Mouse (Mus musculus) Patski (cell line): Measurements from ENCODE around the gene Dnajc6. TPM values are rescaled to one million over a fixed set of nuclear protein-coding genes. Genes with fewer than 3 reads are reported as not detected.

ENCODE experiments used
- ATAC-seq: fragments of 100-300 bp; one replicate; pipeline ENCODE4 v1.8.0; 2021
- CTCF ChIA-PET: fragments of 350-600 bp; sonication (Branson Sonifier 250); formaldehyde crosslinking; loops from one replicate; lab custom pipeline; 2022; ENCODE audit warnings: inconsistent platforms; lab: Charles Lee
- POLR2A ChIA-PET: fragments of 350-600 bp; sonication (Branson Sonifier 250); formaldehyde crosslinking; loops from one replicate; lab custom pipeline; 2022; ENCODE audit warnings: antibody characterized with exemption, inconsistent platforms; lab: Charles Lee
- DNase-seq: peaks from one replicate; pipeline ENCODE4 v3.0.0-alpha.2; 2011; ENCODE audit warnings: low read depth, low spot score
- H3K27me3 ChIP-seq: fragments of 371-371 bp; one replicate; pipeline ENCODE4 v1.5.1; 2021
- CTCF ChIP-seq: fragments of 100-300 bp; IDR thresholded peaks from one replicate; pipeline ENCODE4 v1.5.1; 2021
- in situ Hi-C: fragments of 300-500 bp; cut with MboI; formaldehyde crosslinking; loops from 3 replicates; pipeline ENCODE4 v1.11.1; 2018; ENCODE audit warnings: low pct_unique_long_range_greater_than_20kb, mixed read lengths
- polyA plus RNA-seq: library from polyadenylated mRNA; unstranded; gene quantifications from one replicate; pipeline ENCODE4 v1.2.3, GENCODE M21; 2021

Gene Dnajc6
- polyA plus RNA-seq, 1 experiment from 2014 or later, result 0.33 TPM

DNA sequence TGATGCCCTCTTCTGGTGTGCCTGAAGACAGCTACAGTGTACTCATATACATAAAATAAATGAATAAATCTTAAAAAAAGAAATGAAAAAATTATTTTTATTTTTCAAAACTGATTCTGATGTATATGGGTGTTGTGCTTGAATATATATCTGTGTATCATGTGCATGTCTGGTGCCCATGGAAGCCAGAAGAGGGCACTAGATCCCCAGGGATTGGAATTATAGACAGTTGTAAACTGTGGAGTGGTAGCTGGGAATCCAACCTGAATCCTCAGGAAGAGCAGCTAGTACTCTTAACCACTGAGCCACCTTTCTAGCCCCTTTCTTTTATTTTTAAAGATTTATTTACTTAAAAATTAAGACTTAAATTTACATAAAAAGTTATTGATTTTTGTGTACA, 9.9 kb downstream of the Dnajc6 start:
- CTCF ChIA-PET, result interaction anchor here (0.7 kb wide), 1 partner anchor 115 kb away, joined by 5 read pairs; no protein-coding TSS in a partner anchor
- TF ChIP-seq CTCF, result no peak
- H3K27me3 ChIP-seq, result peaks cover 4% of the 10 kb centered on the region
- in situ Hi-C loops, result loop anchor here (25.0 kb wide), 1 partner anchor 506 kb away; no protein-coding TSS in a partner anchor
- ATAC-seq, result no peak
- POLR2A ChIA-PET, result no interaction called here
- DNase-seq, result no peak

DNA sequence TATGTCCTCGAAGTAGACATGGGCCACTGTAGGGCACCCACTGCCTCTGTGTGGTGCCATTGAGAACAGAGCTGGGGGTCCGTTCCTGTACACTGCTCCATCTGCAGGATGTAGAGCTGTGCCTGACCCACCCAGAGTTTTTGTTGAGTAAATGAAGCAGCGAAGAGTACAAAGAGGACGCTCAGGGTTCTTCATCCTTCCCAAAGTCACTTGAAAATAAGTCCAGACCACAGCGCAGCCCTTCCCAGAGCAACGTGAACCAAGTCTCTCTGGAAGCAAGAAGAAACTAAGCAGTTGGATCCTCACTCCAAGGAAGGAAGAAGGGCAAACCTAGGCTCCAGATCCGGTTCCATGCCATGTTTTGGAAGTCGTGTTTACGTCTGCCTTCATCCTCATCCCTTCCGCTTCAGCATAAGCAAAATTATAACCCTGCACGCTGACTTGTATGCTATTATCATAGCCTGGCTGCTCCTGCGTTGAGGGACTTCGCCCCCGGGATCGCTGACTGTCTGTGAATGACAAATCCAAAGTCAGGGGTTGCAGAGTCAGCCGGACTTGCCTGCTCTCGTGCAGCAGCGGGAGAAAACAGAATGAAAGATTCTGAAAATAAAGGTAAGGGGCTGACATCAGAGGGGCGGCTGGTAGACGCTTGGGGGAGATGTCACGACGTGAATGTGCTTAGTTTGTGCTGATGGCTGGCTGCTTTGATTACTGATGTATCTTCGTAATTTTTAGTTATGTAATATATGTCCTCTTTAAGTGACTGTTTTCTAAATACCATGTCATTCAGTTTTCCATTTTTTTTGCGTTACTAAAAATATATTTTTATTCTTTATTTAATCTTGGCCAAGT, 11.3 kb downstream of the Dnajc6 start:
- in situ Hi-C loops, result loop anchor here (25.0 kb wide), 1 partner anchor 505 kb away; no protein-coding TSS in a partner anchor
- ChIA-PET CTCF (no interaction called here), POLR2A (no interaction called here)
- no peak for DNase-seq
- peaks cover 4% of the 10 kb centered on the region for H3K27me3 ChIP-seq
- no peak for TF ChIP-seq CTCF
- ATAC-seq, result no peak

DNA sequence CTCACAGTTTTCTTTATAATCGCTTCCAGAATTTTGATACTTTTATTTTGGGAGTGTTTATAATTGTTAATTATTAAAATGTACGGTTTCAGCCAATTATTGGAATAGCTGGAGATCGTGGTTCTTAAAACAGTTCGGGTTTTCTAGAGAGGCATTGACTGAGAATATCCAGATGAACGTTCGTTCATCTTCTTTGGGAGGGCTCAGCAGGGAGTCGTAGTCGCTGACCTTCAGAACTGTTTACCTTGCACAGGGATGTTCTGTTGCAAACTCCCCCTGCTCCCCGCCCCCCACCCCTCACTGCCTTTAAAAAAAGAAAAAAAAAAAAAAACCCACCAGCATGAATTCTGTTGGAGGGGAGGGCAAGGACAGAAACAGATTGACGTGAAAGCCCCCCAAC, 12.0 kb downstream of the Dnajc6 start:
- CTCF ChIA-PET, result no interaction called here
- no peak for ATAC-seq
- no peak for TF ChIP-seq CTCF
- peaks cover 4% of the 10 kb centered on the region for H3K27me3 ChIP-seq
- in situ Hi-C loops, result loop anchor here (25.0 kb wide), 1 partner anchor 504 kb away; no protein-coding TSS in a partner anchor
- POLR2A ChIA-PET, result no interaction called here
- DNase-seq, result no peak

GRCm38 (mm10) chr4:101508851-101509577, 12.6 kb downstream of the Dnajc6 start:
- ATAC-seq (no peak), DNase-seq (no peak)
- CTCF ChIA-PET, result interaction anchor here (0.9 kb wide), 1 partner anchor 10 kb away, joined by 4 read pairs; no protein-coding TSS in a partner anchor
- TF ChIP-seq CTCF, result no peak
- POLR2A ChIA-PET, result interaction anchor here (0.9 kb wide), 1 partner anchor 10 kb away, joined by 3 read pairs; no protein-coding TSS in a partner anchor
- H3K27me3 ChIP-seq, result peaks cover 4% of the 10 kb centered on the region
- in situ Hi-C loops, result loop anchor here (25.0 kb wide), 1 partner anchor 503 kb away; no protein-coding TSS in a partner anchor

DNA sequence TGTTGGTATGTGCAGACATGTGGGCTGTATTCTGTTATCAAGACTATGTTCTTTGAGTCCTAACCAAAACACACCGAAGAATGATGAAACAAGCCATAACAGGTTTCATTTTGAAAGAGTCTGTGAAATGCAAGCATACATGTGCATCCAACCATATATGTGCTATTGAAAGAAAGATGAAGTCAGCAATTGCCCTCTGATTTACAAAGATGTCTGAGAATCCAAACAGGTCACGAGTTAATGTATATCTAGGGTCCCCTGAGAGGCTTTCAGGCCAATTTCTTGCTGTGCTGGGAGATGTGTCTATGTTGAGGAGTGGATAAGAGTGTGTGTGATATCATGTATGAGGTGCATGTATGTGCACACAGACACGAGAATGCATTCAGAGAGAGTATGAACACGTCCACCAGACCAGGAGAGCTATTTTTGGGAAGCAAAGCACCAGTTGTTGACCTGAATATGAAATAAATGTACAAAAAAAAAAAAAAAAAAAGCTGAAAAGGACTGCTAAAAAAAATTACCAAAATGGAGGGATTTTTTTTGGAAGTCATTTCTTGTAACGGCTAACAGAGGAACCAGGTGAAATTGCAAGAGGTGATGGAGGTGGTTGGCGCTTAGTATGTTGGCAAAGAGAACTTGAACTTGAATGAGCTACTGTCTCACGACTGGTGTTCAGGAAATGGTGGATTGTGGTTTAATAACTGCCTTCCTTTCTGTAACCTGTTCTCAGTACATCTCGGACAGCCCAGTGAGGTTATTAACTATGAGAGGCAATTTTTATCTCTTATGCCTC, 13.9 kb downstream of the Dnajc6 start:
- POLR2A ChIA-PET, result interaction anchor here (0.9 kb wide), 1 partner anchor 11 kb away, joined by 3 read pairs; no protein-coding TSS in a partner anchor
- no peak for ATAC-seq
- DNase-seq, result no peak
- CTCF ChIA-PET, result interaction anchor here (0.9 kb wide), 1 partner anchor 11 kb away, joined by 4 read pairs; no protein-coding TSS in a partner anchor
- TF ChIP-seq CTCF, result no peak
- in situ Hi-C loops, result loop anchor here (25.0 kb wide), 1 partner anchor 502 kb away; no protein-coding TSS in a partner anchor
- peaks cover 4% of the 10 kb centered on the region for H3K27me3 ChIP-seq

- DNase-seq (no peak), ATAC-seq (no peak)
- in situ Hi-C loops, result loop anchor here (25.0 kb wide), 1 partner anchor 501 kb away; no protein-coding TSS in a partner anchor
- H3K27me3 ChIP-seq, result peaks cover 4% of the 10 kb centered on the region
- ChIA-PET CTCF (no interaction called here), POLR2A (no interaction called here)
- TF ChIP-seq CTCF, result no peak
Measured at GRCm38 (mm10) chr4:101510904-101511210, 14.4 kb downstream of the Dnajc6 start.

GRCm38 (mm10) chr4:101511768-101512521, 15.5 kb downstream of the Dnajc6 start:
- no peak for TF ChIP-seq CTCF
- in situ Hi-C loops, result loop anchor here (25.0 kb wide), 1 partner anchor 500 kb away; no protein-coding TSS in a partner anchor
- H3K27me3 ChIP-seq, result peaks cover 4% of the 10 kb centered on the region
- ATAC-seq (no peak), DNase-seq (no peak)
- ChIA-PET POLR2A (no interaction called here), CTCF (interaction anchor here (1.1 kb wide), 1 partner anchor 488 kb away, joined by 3 read pairs; no protein-coding TSS in a partner anchor)

GRCm38 (mm10) chr4:101513251-101513650, 16.8 kb downstream of the Dnajc6 start:
- POLR2A ChIA-PET, result no interaction called here
- CTCF ChIA-PET, result interaction anchor here (1.1 to 1.4 kb wide), 2 partner anchors 19 to 486 kb away, joined by 3 to 5 read pairs; no protein-coding TSS in a partner anchor
- in situ Hi-C loops, result loop anchor here (25.0 kb wide), 1 partner anchor 499 kb away; no protein-coding TSS in a partner anchor
- peaks cover under 1% of the 10 kb centered on the region for H3K27me3 ChIP-seq
- no peak for DNase-seq
- TF ChIP-seq CTCF, result peak; percentile 55
- ATAC-seq, result no peak

DNA sequence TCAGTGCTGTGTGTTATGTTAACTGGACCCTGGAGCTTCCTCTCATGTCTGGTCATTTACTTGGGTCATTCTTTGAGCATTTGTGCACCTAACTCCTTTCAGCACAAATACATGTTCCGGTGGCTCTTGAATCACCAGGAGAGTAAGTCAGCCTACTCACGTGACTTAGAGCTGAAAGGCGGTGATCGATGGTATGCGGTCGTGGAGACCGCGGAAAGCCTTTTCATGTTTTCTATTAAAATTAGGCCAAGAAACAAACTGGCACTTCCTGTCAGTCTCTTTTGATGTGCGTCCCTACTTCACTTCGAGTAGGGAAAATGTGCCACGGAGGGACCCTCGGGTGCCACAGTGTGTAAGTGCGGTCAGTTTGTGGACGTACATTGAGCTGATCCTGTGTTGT, 19.4 kb downstream of the Dnajc6 start:
- ChIA-PET CTCF (interaction anchor here (1.2 kb wide), 1 partner anchor 15 kb away, joined by 4 read pairs; no protein-coding TSS in a partner anchor), POLR2A (no interaction called here)
- no peak for TF ChIP-seq CTCF
- H3K27me3 ChIP-seq, result no peaks in the 10 kb centered on the region
- in situ Hi-C loops, result loop anchor here (25.0 kb wide), 1 partner anchor 496 kb away; no protein-coding TSS in a partner anchor
- DNase-seq, result no peak
- ATAC-seq, result no peak
